Mouse (Mus musculus): ENCODE measurements around the gene Fam192a.

DNA sequence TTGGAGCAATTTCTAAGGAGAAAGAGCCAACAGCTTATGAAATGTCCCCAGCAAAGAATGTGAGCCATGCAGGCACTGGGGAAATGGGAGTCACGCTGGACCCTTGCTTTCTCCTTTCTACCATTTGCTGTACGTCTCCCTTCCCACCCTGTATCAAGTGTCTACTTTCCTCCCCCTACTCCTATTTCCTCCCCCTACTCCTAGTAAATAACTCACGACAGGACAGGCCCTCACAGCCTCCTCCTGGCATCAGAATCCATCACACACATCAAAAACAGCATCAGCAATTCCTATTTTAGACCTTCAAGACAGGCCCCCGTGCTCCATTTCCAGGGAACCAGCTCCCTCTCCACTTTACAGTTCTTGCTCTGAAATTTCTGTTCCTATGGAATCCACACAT, 10.1 kb downstream of the Fam192a start:
- TF ChIP-seq CTCF (conservative IDR thresholded peaks at IDR 0.05 in 1 of 2, IDR thresholded peaks at IDR 0.05 in 1 of 2; ENCODE audit: low read depth in 2 of 2, low read length in 2 of 2) (no peak), POLR2A (IDR thresholded peaks at IDR 0.05; ENCODE audit: low read depth, low read length) (no peak), ZMIZ1 (IDR thresholded peaks at IDR 0.05; ENCODE audit: low read depth, low read length) (no peak)

All from CH12.LX (cell line).